Mouse (Mus musculus): ENCODE data around the gene Dapk2.

The Dapk2 gene

DNA sequence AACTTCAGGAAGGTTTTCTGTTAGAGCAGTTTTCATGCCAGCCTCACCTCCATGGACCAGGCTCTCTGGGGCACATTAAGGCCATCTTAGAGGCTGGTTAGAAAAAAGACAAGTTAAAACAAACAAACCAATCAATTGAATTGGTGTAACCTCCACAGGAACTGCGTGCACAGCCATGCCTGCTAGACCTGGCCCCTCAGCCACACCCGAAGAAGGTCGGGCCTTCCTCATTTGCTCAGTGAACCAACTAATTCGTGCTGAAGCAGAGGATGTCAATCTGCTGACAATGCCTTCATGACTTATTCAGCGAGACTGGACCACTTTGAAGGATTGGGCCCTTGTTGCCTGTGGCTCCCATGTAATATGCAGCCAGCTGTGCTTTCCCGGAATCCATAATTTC lies 28.4 kb downstream of the Dapk2 start:
- no peak for DNase-seq (ENCODE audit: low spot score)

DNA sequence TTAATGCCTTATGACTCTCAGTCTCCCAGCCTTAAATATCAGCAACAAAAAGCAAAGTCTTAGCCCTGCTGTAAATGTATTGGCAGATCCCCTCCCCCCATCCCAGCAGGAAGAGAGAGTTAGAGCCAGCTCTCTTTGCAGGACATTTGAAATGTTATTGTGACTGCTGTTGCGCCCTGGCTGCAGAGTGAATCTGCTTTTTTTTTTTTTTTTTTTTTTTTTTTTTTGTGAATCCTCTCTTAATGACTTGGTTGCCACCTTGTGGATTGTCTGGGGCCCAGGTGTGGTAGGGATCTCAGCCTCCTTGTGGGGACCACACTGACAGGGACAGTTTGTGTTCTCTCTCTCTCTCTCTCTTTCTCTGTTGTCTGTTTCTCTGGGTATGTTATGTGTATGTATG lies 31.0 kb downstream of the Dapk2 start:
- no peak for DNase-seq (ENCODE audit: low spot score)

DNA sequence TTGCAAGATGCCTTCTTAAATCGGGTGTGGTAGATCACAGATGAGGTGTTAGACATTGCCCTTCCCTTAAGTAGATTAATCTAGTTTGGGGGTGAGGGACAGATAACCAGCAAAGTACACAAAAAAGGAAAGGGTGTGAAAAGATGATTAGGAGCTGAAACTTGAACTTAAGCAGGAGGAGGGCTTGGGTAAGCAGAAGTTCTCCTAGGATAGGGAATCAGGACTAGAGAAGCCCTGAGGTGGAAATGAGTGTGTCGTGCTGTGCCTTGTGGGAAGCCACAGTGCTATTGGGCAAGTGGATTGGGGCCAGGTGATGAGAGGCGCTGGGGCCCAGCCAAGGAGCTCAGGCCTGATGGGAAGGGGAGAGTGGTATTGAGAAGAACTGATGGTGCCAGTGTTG lies 36.0 kb downstream of the Dapk2 start:
- DNase-seq (ENCODE audit: low spot score) = no peak

DNA sequence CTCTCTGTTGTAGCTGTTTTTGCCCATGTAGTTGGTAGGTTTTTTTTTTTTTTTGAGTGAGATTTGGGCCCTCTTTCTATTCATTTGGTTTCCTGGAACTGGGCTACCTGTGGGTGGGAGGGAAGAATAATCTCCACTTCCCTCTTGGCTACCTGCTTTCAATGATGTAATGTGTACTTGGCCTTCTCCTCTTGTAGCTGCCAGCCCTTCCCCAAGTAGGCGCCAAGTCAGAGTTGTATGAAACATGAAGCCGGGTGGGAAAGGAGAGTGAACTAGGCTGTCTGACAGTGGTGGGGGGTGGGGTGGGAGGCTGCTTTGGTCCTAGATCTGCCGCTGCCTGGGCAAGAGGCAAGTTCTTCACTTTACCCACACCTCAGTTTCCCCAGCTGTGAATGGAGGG lies 38.5 kb downstream of the Dapk2 start:
- DNase-seq (ENCODE audit: low spot score) = no peak

DNA sequence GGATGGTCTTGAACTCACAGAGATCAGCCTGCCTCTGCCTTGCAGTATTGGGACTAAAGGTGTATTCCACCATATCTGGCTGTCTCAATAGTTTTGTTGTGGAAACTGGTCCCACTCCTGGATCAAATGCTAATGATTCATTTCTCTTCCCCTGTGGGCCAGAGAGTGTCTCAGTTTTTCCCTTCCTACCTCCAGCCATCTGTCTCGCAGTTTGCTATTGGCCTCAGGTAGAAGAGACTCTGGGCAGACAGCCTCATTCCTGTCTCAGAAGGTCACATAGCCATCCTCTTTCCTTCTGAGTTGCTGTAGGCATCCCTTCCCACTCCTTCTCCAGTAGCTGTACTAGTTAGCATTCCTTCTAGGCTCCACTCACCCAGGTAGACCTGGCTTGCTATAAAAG lies 40.5 kb downstream of the Dapk2 start:
- no peak for DNase-seq (ENCODE audit: low spot score)

DNA sequence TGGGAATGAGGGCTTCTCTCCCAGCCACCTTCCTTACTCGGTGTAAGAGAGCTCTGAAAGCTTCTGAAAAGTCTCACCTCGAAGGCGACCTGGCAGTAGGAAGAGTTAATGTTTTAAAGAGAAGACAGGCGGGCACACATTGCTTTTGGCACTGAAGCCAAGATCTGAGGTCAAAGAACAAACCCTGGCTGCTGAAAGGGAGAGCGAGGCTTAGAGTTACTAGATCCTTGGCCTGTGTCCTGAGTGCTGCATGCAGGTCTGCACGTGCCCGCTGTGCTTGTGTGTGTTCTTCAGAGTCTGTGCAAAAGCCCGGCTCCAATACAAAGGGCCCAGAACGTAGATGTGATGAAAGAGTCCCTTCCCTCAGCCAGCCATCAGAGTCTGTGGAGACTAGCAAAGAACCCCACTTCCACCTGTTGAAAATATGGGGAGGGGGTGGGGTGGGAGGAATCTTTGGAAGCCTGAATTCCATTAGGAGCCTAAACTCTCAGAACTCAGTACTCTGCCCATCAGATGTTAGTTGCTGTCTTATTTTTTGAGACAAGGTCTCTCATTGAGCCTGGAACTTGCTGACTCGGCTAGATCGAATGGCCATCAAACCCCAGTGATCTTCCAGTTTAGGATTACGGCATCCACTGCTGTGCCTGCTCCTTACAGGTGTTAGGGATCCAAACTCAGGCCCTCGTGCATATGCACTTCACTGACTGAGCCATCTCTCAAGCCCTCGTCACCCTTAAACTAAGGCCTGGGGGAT lies 41.8 kb downstream of the Dapk2 start:
- no peak for DNase-seq (ENCODE audit: low spot score)

DNA sequence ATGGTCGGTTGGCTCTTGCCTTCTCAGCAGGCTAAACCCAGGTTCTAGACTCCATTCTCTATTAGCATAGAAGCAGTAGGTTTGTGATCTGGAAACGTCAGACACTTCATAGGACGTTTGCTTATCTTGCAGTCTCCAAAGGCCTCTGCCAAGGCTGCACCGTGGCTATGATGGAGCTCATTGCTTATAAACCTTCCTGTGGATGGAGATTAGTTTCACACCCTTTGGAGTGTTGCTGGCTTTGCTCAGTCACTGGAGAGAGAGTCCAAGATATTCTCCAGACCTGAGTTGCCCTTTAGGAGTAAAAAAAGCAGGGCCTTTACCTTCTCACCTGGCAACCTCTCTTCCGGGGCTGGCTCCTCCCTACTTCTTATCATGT lies 42.4 kb downstream of the Dapk2 start:
- no peak for DNase-seq (ENCODE audit: low spot score)

DNA sequence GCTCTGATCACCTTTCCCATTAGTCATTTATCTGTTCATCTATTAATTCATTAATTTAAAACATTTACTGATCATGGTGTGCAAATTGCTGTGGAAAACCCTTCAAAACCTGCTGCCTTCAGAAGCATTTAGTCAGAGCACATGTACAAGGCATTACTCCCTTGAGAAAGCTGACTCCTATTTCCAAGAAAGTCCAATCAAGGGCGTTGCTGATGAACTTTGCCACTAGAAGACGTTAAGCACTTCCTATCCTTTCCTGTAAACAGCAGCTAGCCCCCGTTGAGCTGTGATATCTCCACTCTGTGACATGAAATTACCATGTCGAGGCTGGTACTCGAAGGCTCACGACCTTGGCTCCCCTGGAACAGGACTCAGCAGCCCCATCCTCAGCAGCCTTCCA lies 43.6 kb downstream of the Dapk2 start:
- no peak for DNase-seq (ENCODE audit: low spot score)

DNA sequence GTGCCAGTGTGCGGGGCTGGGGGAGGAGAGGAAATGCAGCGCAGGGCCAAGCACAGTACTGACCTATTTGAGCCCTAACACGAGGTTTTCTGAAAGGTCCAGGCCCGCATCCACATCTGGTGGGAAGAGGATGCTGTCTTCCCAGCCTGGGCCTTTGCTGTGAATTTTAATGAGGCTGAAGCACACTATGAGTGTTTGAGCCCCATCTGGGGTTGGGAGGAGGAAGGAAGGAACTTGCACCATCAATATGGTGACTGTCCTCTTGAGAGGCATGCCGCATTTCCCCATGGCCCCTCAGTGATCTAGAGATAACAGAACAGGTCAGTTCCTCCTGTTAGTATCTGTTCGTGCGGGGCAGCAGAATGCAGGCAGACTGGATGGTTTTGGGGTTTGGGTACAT lies 44.4 kb downstream of the Dapk2 start:
- DNase-seq (ENCODE audit: low spot score) = no peak

DNA sequence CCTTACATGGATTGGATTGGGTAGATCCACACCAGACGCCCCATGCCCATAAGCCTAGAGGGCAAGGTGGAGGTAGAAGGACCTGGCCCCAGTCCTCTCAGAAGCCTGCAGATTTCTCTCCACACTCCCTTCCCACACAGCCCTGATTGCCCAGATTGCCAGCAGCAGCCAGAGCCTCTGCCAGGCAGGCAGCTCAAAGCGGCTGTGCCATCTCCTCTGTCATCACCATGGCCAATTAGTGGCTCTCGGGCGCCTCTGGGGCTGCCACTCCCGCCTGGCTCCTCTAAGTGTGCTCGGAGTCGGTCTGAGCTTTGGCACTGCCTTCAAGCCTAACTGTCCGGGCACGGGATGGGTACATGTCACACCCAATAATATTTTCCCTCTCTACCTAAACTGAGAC lies 47.7 kb downstream of the Dapk2 start:
- peak; percentile 73 for DNase-seq (ENCODE audit: low spot score)

DNA sequence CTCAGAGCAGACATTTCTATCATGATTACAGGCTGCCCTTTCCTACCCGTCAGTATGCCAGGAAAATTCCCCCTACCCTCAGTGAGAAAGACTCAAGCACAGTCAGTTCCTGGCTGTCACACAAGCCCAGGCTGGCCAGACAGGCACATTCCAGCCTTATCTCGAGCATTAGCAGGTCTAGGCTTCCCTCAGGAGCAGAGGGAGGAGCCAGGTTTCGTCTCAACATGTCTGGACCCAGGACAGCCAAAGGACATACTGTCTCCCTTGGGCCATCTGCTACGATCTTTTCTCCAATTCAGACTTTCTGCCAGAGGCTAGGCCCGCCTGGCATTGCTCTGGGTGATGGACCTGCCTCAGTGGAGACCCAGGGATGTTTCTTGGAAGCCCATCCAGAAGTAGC lies 48.8 kb downstream of the Dapk2 start:
- peak; percentile 16 for DNase-seq (ENCODE audit: low spot score)

DNA sequence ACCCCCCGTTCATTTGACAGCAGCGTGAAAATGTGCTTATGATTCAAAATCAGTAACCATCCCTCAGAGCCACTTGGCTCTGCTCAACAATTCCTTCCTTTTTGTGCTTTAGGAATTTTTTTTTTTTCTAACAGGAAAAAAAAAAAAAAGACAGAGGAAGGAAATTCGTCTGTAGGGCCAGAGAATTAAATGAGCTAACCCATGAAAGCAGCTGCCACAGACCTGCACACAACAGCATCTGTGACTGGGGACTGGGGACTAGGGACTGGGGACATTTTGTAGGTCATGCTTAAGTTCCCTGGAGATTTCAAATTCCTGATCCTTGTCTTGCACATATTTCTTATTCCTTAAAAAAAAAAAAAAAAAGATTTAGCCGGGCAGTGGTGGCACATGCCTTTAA lies 53.4 kb downstream of the Dapk2 start:
- DNase-seq (ENCODE audit: low spot score) = no peak

DNA sequence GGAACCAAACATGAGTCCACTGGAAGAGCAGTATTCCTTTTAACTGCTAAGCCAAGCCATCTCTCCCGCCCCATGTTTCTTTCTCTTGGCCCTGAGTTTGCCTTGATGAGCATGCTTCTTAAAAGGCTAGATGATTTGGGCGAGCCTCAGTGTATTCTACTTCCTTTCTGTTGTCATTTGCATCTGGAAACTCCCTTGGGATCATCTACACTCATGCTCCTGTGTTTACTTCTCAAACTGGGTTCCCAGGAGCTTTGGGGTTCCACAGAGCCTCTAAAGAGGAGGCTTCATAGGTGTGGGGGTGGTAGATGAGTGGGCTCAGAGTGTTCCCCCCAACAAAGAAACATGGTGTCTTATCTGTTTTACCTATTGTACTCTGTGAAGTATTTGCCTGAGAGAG lies 54.1 kb downstream of the Dapk2 start:
- no peak for DNase-seq (ENCODE audit: low spot score)

DNA sequence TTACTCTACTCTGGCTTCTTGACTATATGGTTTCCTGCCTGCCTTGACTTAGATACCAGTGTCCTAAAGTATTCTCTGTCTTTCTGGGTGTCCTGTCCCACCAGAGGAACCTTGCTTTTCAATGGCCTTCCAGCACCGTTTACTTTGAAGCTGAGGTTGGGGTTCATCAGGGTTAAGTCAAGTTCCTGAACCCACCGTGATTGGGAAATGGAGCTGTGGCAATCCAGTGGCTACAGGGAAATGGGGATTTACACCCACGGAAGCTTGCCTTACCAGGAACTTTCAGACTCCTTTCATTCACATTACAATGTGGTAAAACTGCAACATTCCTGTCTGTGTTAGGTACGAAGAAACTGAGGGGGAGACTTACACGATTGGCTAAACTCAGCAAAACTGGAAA lies 54.8 kb downstream of the Dapk2 start:
- no peak for DNase-seq (ENCODE audit: low spot score)

DNA sequence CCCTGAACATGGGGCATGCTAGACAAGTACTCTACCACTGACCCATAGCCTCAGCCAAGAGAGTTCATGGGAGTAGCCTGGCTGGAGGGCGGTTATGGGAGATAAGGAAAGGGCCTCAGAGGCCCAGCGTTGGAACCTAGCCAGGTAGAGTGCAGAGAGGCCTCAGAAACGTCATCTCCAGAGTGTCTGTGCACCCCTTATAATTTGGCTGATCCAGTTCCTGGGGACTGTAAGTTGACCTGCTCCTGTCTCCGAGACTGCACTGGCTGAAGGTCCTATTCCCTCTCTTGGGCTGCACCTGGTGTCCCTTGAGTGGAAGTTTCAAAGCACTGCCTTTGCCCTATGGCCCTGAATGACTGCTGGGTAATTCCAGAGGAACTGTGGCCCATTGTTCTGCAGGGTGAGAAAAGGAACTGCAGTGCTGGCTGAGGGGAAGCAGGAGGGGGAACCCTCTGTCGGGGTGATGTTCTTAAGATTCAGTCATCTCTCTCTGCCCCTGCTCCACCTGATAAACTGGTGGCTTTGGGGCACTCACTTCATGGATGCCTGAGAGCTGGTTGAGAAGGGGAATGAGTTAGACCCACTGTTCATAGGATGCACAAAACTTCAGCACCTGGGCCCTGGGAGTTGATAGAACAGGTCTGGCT lies 55.5 kb downstream of the Dapk2 start:
- DNase-seq (ENCODE audit: low spot score) = peak; percentile 48

DNA sequence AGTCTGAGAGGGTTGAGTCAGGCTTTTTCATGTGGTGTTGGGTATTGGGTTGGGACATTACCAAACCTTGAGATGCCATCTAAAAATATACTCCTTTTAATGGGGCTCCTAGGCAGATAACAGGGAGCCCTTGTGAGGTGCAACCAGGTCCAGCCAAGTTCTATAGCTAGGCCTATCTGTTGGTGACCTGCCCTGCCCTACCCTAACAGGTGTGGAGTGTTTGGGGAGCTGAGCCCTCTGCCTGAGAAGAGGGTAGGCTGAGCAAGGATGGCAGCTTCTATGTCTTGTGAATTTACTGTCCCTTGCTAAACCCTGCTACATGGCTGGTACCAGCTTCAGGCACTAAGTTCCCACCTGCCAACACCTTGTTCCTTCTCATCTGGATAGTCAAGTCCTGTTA lies 57.5 kb downstream of the Dapk2 start:
- DNase-seq (ENCODE audit: low spot score) = no peak

DNA sequence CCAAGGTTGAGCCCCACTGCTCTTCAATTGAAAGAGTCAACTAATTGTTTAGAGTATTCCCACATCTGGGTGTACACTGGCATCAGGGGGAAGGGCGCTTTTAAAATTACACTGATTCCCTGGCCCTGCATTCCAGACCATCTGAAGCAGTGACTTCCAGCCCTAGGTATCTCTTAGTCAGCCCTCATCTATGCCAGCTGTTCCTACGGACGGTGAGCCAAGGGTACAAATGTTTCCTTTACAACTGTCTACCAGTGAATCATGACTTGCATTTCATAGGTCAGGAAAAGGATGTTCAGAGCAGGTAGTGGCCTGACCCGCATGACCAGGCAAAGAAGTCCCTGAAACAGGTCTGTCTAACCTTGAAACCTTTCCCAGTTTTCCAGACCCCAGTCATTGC lies 59.9 kb downstream of the Dapk2 start:
- DNase-seq (ENCODE audit: low spot score) = no peak

DNA sequence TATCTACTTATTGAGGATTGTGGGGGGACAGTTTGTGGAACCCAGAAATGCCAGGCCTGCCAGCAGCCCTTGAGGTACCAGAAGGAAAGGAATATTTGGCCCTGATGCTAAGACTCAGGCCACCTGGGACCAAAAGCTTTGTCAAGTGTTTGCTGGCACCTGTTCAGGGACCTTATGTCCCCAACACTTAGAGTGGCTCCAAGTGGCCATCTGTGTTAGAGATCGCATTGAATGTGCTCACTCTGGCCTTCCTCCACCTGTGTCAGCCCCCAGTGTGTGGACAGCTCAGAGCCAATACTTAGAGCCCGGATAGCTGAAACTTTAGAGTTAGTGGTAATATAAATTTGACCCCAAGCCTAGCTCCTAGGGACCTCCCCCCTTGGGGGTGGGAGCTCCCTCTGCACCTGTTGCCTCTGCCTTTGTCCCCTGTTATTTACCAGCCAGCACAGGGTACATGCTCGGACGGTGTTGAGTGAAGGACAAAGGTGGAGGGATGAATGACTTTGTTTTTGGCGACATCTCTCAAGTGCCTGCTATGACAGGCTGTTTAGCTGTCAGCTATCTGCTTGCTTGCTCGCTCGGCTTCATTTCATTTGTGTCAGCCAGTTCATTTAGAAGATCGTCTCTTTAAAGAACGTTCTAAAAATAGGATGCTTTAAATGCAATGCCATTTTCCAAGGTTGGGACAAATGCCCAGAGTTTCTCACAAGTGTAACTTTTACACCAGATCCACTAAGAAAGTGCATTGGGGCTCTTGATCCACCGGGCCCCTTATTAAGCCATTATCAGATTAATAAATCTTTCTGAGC lies 61.1 kb downstream of the Dapk2 start:
- no peak for DNase-seq (ENCODE audit: low spot score)

DNA sequence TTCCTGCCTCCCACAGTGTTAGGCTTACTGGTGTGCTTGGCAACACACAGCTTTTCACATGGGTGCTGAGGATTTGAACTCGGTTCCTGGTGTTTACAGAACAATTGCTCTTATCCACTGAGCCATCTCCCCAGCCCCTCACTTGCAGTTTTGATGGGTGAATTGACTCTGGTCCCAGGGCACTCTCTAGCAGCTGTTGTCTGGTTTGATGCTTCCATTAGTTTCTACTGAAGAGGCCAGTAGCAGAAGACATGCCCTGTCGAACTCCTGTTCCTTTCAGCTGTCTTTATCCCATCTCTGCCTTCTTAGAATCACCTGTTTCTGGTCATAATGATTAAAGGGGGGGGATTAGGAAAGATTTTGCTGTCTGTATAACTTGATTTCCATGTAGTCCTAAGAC lies 65.8 kb downstream of the Dapk2 start:
- no peak for DNase-seq (ENCODE audit: low spot score)

DNA sequence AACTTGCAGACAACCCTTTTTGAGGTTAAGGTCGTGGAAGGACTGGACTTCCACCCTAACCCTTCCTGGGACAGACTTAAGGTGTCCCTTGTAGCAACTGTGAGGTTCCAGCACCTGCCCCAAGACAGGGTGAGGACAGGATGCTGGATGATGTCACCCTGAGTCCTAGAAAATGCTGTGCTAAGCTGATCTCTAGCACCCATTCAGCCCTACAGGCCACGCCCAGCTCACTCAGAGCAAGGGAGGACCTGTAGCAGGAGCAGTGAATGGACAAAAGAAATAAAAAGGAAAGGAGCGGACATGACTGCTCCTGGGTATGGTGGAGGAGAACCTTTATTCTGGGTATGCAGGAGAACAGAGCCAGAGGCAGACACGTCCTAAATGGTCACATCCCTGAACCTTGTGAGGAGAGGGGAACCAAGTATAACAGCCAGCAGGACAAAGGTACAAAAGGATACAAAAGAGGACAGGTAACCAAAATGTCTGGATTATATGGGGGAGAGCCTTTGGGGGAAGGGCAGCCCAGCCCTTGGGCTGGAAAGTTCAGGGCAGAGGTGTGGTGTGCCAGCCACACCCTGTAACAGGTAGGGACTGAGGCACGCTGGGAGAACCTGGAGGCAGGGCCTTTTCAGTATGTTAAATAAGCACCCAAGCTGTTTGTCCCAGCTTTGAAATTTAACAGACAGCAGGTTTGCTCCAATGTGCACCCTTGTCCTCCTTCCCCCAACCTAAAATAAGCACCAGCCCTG lies 67.9 kb downstream of the Dapk2 start:
- no peak for DNase-seq (ENCODE audit: low spot score)

DNA sequence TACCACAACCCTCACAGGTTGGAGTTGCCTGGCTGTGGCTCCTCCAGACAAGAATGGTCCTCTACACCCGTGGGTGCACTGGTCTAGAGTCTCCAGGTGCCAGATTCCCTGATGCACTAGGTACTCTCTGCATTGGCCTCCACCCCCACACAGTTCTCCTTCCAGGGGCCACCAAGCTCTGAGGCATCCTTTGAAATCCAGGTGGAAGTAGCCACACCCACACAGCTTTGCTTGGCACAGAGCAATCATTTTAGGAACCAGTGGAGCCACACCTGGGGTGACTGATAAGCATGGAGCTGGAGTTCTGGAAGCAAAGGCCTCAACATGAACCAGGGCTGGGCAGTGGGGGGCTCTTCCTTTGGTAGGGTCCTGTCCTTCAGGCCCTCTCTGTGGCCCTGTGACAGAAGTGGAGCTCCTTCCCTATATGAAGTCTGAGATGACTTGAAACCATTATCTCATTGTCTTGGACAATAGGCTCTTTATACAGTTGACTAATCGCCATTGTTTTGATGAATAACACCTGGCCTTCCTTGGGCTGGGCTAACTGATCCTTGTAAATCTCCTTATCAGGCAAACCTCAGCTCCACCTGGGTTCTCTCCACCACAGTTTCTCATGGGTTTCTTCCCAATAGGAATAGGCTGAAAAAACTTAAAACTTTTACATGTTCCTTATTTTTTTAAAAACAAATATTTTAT lies 70.6 kb downstream of the Dapk2 start:
- no peak for DNase-seq (ENCODE audit: low spot score)

All from MN1 (cell line).